Mouse (Mus musculus): ENCODE results near the gene H6pd.

Gene H6pd

DNA sequence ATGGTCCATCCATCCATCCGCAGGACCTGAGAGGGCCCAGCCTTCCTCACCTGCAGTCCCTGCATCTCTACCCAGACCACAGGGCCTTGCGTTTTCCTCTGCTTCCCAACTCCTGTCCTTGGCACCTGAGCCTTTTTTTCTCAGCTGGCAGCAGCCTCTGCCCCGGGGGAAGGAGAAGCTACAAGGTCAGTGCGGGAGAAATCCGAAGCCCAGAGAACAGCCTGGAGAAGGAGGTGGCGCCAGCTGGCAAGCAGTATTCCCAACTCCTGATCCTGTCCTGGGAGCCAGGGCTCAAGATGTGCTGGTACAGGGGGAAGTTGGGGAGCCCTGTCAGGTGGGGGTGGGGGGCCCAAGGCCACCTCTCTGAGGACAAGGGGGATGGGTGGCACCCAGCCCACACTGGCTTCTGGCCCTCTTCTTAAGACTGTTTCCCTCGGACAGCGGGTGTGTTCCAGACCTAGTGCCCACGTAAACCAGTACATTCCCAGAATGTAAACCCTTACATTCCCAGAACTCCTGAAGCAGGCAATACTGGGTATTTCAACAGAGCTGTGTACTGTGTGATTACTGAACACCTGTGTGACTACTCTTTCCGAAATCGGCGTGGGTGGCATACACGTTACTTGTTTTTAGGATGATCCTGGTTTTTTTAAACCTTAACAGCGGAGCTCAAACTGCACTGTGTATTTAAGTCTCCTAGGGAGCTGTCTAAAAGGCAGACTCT, 9.9 kb downstream of the H6pd start:
- no peak for DNase-seq (ENCODE audit: low spot score)

DNA sequence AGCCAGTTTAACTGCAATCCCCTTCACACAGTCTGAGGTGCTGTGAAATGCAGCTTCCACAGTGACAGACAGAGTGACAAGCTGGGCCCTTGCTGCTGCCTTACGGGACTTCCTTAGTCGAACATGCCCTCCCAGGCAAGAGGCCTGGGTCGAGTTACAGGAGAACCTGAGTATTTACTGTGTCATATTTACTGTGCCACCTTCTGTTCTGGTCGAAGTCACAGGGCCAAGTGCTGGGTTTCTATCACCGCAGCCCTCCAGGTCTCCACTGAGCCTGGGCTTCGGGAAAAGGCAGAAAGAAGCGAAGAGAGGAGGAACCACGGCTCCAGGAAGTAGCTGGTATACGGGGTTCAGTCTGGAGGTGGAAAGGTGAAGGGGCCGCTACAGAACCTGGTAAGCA, 10.8 kb downstream of the H6pd start:
- DNase-seq (ENCODE audit: low spot score) = no peak

DNA sequence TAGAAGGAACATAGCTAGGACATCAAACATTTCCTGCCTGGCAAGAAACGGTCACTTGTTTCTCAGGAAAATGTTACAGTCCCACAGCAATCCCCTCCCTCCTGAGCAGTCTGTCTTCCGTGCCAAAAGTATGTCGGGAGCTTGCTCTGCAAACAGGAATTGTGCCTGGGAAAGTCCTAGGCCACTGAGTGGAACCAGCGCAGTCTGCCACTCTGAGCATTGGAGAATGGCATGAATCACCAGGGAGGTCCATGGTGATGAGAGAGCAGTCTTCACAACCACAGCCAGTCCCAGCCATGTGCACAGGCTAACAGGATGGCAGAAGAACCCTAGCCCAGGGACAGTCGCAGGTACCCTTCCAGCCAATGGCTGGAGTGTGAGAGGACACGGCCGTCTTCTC, 12.4 kb downstream of the H6pd start:
- no peak for DNase-seq (ENCODE audit: low spot score)

DNA sequence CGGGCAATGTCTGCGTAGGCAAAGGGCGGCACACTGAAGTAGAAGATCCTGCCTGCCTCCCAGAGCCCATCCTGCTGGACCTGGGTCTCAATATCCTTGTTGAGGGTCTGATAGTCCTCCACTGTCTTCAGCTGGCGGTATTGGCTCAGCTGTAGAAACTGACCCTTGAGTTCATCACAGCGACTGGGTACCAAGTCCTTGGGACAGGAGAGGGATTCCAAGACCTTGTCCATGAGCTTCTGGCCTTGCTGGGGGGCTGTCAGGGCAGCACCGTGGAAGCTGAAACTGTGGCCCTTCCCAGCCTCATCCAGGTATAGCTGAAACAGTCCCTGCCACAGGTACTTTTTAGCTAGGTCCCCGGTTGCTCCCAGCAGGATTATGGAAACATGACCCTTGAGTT, 12.9 kb downstream of the H6pd start:
- no peak for DNase-seq (ENCODE audit: low spot score)

DNA sequence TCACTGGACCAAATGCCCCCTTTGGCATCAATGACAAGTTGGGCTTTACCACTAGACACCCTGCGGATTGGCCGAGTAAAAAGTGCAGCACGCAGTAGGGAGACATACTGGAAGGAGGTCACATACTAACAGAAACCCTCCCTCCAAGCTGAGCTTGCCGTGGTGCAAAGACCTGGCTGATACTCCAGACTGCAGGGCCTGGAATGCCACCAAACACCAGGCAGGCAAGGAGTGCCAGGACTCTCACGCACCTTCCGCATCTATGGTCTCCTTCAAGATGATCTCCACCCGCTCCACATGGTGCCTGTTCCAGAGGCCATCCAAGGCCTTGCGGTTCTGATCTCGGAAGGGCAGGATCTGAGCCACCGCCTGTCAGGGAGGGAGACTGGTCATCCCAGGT, 14.6 kb downstream of the H6pd start:
- DNase-seq (ENCODE audit: low spot score) = no peak

DNA sequence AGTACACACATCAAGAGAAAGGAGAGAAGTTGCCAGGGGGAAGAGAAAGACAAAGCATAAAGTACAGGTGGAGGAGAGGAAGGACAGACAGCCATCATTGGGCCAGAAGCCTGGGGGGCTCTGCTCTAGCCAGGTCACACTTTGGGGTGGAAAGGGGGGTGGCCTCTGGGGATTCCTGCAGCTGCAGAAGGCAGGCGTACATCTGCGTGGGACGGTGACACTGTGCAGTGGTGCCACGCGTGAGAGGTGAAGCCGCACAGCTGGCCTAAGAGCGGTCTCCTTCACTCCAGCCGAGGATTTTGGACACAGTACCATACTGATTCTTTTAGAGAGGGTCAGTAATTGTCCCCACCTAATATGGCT, 16.2 kb downstream of the H6pd start:
- no peak for DNase-seq (ENCODE audit: low spot score)

DNA sequence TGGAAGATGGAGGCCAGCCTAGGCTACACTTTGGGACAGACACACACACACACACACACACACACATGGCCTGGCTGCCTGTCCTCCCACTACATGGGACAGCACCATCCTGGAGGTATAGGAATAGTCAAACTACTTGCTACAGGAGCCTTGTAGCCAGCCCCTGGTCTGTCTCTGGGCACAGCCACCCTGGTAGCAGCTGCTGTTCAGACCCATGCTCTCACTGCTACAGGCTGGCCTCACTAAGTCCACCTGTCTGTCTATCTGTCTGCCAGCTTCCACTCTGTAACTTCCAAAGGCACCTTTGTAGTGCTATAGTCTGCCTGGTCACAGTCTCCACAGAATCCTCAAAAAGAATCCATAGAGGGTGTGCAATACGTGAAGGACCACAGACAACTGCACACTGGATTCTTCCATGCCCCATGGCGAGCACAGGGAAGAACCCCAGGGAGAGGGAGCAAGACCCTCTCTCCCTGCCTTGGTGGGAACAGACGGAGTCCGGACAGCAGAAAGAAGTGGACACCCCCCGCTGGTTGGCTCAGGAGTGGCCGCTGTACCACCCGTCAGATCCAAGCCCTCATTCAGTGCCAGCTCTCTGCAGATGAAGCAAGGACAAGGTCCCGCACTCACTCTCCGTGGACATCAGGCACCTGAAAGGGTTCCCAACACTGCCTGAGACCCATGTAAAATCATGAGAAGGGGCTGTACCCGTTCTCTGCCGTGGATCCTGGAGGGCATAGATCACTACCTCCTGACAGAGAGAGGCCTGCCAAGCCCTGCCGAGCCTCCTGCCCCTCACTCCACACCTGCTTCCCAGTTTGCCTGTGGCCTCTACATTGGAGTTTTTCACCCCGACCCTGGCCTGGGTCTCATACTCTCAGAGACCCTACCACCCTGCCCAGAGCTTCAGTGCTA, 16.8 kb downstream of the H6pd start:
- DNase-seq (ENCODE audit: low spot score) = no peak

DNA sequence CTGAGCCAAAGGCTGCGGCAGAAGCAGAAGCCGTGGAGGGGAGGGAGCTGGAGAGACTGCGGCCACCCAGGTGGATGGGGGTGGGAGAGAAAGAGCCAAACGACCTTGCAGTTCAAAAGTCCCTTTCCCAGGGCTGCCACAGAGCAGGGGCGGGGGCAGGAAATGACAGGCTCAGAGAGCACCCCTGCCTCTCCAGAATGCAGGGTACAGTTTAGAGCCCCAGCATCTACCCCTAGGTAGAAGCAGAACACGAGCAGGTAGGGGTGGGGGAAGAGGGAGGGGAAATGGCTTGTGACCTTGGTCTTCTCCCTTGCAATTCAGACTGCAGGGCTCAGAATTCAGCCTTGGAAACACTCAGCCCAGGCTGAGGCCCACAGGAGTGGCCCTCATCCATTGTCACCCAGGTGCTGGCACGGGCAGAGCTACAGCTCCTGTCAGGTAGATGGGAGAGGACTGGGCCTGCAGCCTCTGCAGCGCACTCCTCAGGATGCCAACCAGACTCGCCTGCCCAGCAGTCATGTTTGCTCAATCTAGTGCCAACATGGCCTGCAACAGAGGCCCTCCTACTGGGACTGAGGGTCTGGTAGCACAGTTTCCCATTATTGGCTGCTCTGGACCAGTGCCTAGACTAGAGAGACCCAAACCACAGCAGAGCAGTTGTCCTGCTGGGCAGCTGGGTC, 17.7 kb downstream of the H6pd start:
- no peak for DNase-seq (ENCODE audit: low spot score)

DNA sequence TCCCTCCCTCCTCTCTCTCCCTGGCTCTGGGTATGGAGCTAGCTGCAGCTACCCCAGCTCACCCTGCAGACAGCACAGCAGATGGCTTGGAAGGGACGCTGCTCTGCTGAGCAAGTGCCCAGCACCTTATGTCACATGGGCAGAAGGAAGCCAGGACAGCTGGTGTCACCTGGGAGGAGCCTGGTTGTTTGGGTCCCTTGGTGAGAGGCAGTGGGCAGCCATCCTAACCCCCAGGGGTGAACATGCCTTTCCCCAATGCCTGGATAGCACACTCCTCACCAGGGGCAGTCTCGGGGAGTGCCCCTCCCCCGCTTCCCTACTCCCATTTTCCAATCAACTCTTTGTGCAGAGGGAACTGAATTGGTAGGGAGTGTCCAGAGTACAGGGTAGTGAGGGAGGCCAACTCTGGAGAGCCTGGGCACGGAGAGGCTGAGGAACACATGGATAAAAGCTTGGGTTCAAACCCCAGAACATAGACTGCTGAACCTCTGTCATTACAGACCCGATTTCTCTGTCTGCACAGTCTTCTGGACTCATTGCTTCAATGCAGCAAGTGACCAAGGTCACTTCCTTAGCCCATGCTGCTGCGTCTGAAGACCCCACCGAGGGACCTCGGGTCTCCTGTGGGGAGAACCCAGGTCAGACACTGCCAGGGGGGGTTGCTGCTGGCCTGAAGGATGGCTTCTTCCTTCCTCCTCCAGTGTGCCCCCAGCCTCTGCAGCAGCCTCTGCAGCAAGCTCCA, 18.4 kb downstream of the H6pd start:
- DNase-seq (ENCODE audit: low spot score) = peak; percentile 41

DNA sequence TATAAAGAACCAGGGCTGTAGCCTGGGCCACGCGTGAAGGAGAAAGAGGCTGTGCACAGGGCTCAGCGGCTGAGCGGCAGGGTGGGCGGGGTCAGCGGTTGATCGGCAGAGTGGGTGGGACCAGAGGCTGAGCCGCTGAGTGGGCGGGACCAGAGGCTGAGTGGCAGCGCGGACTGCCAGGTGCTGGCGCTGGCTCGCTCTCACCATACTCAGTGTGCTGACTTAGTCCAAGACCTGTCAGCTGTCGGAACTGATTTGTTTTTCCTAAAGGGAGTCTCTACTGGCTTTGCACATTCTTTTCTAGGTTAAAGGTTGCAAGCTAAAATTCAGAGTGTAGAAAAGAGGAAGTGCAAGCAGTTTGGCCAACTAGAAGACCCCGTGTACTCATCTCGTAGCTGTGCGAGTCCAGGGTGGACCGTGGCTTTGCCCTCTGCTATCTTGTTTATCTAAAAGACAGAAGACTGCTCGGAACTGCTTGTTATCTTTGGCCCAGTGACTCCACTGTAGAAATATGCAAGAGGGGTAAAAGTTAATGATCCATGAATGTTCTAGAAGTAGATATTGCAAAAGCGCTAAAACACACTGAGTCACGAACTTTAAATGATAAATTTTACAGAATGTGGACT, 19.8 kb downstream of the H6pd start:
- peak; percentile 95 for DNase-seq (ENCODE audit: low spot score)

DNA sequence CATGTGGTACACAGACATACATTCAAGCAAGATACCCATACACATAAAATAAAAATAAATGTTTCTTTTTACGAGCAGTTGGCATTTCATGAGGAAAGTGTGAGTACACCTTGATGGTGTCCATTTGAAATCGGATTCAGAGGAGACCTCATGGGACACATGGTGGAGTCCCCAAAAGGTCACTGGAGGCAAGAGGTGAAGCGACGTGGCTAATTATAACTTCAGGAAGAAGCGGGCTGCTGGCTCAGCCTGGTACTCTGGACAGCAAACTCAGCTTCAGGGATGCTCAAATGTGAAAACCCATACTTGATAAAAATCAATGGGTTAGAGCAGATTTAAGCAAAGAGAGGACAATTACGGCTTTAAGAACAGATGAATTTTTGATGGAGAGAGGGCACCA, 20.5 kb downstream of the H6pd start:
- no peak for DNase-seq (ENCODE audit: low spot score)

DNA sequence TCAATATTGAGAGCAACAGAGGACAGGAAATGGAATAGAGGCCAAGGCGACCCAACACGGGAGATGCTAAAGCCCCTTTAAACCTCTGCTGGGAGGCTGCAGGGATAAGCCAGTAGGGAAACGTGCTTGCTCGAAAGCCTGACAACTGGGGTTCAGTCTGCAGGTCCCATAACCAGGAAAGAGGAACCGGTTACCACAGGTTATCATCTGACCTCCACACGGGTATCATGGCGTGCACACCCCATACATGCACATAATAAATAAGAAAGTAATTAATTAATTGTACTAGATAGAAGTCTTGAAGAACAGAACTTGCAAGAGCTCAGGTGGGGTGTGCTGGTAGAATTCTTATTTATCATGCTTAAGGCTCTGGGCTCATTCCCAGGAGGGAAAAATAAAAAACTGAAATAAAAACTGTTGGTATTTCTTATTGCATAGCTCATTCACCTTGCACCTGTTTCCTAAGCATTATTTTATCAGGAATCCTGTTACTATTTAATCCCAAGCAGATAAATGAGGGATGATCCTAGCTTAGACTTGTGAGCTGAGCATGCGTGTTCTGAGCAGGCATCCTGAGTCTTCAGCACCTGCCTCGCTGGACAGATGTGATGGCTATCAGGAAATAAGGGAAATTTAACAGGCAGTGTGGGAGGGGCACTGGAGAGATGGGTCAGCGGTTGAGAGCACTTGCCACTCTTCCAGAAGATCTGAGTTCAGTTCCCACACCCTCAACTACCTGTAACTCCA, 22.0 kb downstream of the H6pd start:
- no peak for DNase-seq (ENCODE audit: low spot score)

DNA sequence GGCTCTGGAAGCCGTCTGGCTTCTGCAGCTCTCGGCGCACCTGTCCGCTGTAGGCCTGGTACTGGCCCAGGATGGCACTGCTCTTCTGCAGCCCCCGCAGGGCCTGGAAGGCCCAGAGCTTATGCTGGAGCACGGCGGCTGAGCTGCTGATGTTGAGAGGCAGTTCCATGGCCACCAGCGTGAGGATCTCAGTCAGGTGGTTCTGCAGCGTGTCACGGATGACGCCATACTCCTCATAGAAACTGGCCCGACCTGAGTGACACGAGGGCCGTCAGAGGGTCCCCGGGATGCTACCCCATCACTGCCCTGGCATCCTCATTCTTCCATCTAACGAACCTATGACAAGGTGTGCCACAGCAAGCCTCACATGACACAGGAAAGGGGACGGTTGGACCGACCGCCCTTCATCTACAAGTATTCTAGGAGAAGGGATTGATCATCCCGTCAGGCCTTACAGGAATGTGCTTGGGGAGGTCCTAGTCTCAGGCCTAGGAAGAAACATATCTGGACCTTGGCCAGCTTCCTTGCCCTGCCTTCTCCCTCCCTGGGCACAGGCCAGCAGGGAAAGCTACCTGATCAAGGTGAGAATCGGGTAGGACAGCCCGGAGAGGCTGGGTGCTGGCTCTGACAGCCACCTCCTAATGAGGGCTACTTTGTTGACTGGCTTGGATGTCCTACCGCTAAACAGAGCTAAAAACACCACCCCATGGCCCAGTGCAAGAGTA, 24.7 kb downstream of the H6pd start:
- no peak for DNase-seq (ENCODE audit: low spot score)

DNA sequence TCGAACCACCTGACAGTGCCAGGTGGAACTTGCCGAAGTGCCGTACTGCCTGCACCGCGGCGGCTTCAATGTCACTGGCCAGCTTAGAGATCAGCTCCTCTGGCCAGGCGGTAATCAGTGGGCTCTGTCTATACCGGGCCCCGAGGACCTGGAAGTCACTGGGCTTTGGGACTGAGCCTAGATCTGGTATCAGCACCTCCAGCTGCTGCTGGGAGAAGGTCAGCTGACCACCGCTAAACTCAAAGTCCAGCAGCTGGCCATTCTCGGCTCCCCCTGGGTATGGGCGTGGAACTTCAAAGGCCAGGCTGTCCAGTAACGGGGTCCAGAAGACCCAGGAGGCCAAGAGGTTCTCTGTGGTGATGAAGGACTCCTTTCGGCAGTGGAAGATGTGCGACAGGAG, 26.7 kb downstream of the H6pd start:
- no peak for DNase-seq (ENCODE audit: low spot score)

DNA sequence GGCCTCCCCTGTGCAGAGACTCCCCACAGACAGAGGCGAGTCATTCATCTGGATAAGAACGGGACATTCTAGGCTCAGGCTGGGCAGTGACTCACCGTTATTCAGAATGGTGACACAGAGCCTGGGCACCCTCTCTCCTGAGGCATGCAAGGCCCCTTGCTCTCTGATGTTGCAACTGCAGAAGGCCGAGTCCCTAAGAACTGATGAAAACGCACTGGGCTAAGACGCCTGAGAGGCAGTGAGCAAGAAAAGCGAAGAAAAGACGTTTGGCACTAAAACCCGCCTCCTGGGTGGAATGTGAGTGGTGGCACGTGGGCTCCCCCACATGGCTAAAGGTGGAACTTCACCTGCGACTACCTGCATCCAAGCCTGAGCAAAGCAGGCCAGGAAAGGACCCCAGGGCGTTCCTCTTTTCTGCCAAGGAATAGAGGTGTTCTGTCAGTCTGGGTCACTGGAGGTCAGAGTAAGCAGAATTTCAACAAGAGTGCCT, 29.0 kb downstream of the H6pd start:
- DNase-seq (ENCODE audit: low spot score) = peak; percentile 89

DNA sequence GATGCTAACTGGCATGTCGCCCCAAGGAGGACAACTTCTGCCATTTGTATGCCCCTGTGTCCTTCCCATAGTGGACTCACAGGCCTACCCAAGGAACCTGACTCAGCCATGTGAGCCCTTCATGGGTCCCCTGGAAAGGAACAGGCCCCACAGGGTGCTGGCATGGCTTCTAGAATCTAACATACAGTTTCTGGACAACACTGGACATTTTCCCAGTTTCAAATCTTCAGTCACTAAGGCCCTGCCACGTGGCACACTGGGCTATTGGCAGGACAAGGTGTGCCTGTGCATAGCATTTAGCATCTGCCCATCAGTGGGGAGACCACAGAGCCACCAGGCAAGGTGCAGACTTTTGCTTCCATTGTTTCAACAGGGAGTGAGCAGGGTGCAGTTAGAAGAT, 30.0 kb downstream of the H6pd start:
- no peak for DNase-seq (ENCODE audit: low spot score)

DNA sequence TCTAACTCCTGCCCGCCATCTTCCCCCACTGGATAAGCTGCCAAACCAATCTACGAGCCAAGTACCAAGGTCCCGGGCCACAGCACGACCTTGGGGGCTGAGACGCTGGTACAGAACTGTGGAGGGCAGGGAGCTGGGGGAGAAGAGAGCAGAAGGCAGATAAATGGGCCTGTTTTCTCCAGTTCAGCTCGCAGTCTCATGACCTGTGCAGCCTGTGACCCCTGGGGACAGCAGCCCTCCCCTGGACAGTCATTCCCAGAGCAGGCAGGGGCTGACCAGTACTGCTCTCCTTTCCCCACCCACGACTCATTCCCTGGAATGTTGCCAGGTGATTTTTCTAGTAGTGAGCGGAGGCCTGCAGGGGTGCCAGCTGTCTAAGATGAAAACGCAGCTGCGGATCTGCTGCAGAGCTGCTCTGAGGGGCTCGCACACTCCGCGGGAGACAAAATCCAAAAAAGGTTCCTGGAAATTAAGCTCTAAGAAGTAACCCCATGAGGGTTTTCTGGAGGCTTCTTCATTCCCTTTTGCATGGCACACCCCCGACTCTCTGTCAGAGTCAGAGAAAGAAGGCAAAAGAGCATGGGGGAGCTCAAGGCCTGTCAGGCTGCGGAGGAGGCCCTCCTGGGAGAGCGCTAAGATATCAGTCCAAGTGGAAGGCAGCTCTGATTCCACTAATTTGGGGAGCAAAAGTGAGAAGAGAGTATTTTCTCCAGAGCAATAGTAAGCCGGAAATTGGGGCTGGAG, 30.9 kb downstream of the H6pd start:
- no peak for DNase-seq (ENCODE audit: low spot score)

DNA sequence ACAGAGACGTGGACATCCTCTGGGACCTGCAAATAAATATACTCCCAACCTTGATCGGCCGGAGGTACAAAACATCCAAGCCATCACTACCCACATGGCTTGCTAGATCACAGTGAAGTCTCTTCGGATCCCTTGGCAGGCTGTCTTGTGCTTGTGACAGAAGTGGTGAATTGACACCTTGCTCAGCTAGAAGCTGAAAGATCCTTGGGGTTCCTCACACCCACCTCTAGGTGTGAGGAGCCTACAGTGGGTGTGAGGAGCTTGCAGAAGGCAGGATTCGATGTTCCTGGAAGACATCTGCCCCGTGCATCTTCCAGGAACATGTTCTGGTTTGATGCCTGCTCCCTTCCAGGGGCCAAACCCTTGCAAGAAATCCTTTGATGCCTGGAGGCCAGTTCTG, 31.6 kb downstream of the H6pd start:
- no peak for DNase-seq (ENCODE audit: low spot score)

DNA sequence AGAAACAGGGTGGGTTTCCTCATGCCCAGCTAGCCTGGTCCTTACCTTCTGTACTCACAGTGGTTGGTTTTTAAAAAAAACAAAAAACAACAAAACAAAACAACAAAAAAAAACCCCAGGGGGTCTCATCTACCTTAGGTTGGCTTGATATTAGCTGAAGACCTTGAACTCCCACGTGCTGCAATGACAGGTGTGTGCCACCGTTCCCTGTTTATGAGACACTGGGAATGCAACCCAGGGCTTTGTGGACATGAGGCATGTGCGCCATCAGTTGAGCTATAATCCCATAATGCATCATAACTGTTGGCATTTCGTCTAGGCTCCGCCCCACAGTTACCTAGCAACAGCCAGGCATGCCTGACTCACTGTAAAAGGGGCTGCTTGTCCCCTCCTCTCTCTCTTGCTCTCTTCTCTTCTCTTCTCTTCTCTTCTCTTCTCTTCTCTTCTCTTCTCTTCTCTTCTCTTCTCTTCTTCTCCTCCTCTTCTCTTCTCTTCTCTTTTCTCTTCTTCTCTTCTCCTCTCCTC, 33.0 kb downstream of the H6pd start:
- no peak for DNase-seq (ENCODE audit: low spot score)

All from embryo, embryonic 10 days (tissue).